28 mouse cellular contexts compared by ENCODE assay signal in genomic region chr13:90526998-90527397, GRCm38 (mm10).
"Had no signal": no experiment of that assay in that cellular context is flagged by ENCODE, and none has a peak within 500 bp of the region (broad histone marks: within the 10 kb centered on the region; RNA-seq: fewer than 3 reads in every experiment).

No protein-coding gene starts in this region.

- H3K27me3 ChIP-seq: heart, embryonic 13.5 days; heart, embryonic 15.5 days; hindbrain, embryonic 12.5 days; kidney, embryonic 15.5 days; limb, embryonic 13.5 days; limb, embryonic 15.5 days; liver, embryonic 12.5 days had no signal

- ATAC-seq: hindbrain, embryonic 16.5 days; intestine, embryonic 16.5 days; liver, embryonic 12.5 days had no signal

- H3K9me3 ChIP-seq: heart, embryonic 13.5 days; heart, embryonic 15.5 days; hindbrain, embryonic 10.5 days; hindbrain, embryonic 12.5 days; kidney, embryonic 15.5 days; limb, embryonic 13.5 days; limb, embryonic 15.5 days; liver, embryonic 12.5 days had no signal

- H3K4me3 ChIP-seq: gastrocnemius, adult 2 months; heart, adult 2 months; heart, embryonic 13.5 days; heart, embryonic 15.5 days; hindbrain, embryonic 10.5 days; hindbrain, embryonic 12.5 days; kidney, embryonic 15.5 days; limb, embryonic 13.5 days; limb, embryonic 15.5 days; liver, embryonic 12.5 days had no signal

- H3K36me3 ChIP-seq: heart, embryonic 13.5 days; heart, embryonic 15.5 days; hindbrain, embryonic 10.5 days; hindbrain, embryonic 12.5 days; kidney, embryonic 15.5 days; limb, embryonic 13.5 days; limb, embryonic 15.5 days; liver, embryonic 12.5 days had no signal

- DNase-seq: gastrocnemius, adult 2 months; gastrocnemius, postnatal 10 days; gastrocnemius, postnatal 25 days; heart, adult 11 months; heart, adult 2 months; heart, postnatal 4 days; kidney, adult 11 months; kidney, adult 2 months; kidney, adult 9 months; kidney, postnatal 14 days; kidney, postnatal 36 days; layer of hippocampus, adult 9-11 months; layer of hippocampus, postnatal 36 days; left cerebral cortex, postnatal 4 days had no signal

- H3K4me2 ChIP-seq: heart, embryonic 11.5 days; heart, embryonic 13.5 days; heart, embryonic 15.5 days; hindbrain, embryonic 12.5 days; hindbrain, embryonic 14.5 days; kidney, embryonic 15.5 days; limb, embryonic 13.5 days; limb, embryonic 15.5 days; liver, embryonic 12.5 days had no signal

- H3K4me1 ChIP-seq: heart, embryonic 15.5 days; hindbrain, embryonic 10.5 days; hindbrain, embryonic 12.5 days; liver, embryonic 12.5 days had no signal

- H3K9ac ChIP-seq: heart, embryonic 13.5 days; heart, embryonic 15.5 days; hindbrain, embryonic 12.5 days; hindbrain, embryonic 14.5 days; kidney, embryonic 15.5 days; limb, embryonic 13.5 days; limb, embryonic 15.5 days; liver, embryonic 12.5 days; liver, embryonic 14.5 days had no signal

- H3K27ac ChIP-seq: gastrocnemius, adult 2 months; heart, adult 2 months; heart, embryonic 13.5 days; heart, embryonic 15.5 days; hindbrain, embryonic 10.5 days; hindbrain, embryonic 12.5 days; hindbrain, embryonic 14.5 days; kidney, embryonic 15.5 days; kidney, postnatal 0 days; limb, embryonic 13.5 days; limb, embryonic 15.5 days; liver, embryonic 12.5 days; liver, embryonic 14.5 days had no signal
